Mouse (Mus musculus) heart, embryonic 10.5 days (tissue): Measurements from ENCODE around the gene Flrt1. TPM values are rescaled to one million over a fixed set of nuclear protein-coding genes. Genes with fewer than 3 reads are reported as not detected.
A peak's percentile ranks its signal among the peaks of the same experiment; 100 is the strongest.

ENCODE experiments used
- DNase-seq: peaks from one replicate; pipeline ENCODE4 v3.0.0-alpha.2; 2017; ENCODE audit warnings: low spot score
- H3K27ac ChIP-seq: fragments of 300-500 bp; sonication (generic); 2 replicates; pipeline ENCODE4 v1.5.1; 2016; ENCODE audit warnings: mild to moderate bottlenecking
- H3K27me3 ChIP-seq: fragments of 300-500 bp; sonication (generic); 2 replicates; pipeline ENCODE4 v1.6.1; 2016; ENCODE audit warnings: mild to moderate bottlenecking; ENCODE audit not compliant: poor library complexity, insufficient read depth, severe bottlenecking
- H3K36me3 ChIP-seq: fragments of 300-500 bp; sonication (generic); 2 replicates; pipeline ENCODE4 v1.6.1; 2016; ENCODE audit warnings: mild to moderate bottlenecking, moderate library complexity
- H3K4me1 ChIP-seq: fragments of 300-500 bp; sonication (generic); 2 replicates; pipeline ENCODE4 v1.6.1; 2016; ENCODE audit warnings: mild to moderate bottlenecking
- H3K4me3 ChIP-seq: fragments of 300-500 bp; sonication (generic); 2 replicates; pipeline ENCODE4 v1.5.1; 2016; ENCODE audit warnings: mild to moderate bottlenecking, moderate library complexity
- H3K9me3 ChIP-seq: fragments of 300-500 bp; sonication (generic); 2 replicates; pipeline ENCODE4 v1.6.1; 2016; ENCODE audit warnings: mild to moderate bottlenecking, moderate library complexity
- WGBS: fragments of 180-500 bp; shearing (Covaris S2); methylation state at CpG from one replicate; pipeline ENCODE4 v1.1.7; 2016; 5-methylcytosine and 5-hydroxymethylcytosine counted together
- polyA plus RNA-seq: library from polyadenylated mRNA; unstranded; fragments of >200 nt; fragmentation: Nextera tagmentation; extraction: Ambion mirVana; gene quantifications from 2 replicates; pipeline ENCODE4 v1.2.1, GENCODE M21; 2016

Gene Flrt1
- polyA plus RNA-seq, 1 experiment from 2014 or later: 1.0 TPM

DNA sequence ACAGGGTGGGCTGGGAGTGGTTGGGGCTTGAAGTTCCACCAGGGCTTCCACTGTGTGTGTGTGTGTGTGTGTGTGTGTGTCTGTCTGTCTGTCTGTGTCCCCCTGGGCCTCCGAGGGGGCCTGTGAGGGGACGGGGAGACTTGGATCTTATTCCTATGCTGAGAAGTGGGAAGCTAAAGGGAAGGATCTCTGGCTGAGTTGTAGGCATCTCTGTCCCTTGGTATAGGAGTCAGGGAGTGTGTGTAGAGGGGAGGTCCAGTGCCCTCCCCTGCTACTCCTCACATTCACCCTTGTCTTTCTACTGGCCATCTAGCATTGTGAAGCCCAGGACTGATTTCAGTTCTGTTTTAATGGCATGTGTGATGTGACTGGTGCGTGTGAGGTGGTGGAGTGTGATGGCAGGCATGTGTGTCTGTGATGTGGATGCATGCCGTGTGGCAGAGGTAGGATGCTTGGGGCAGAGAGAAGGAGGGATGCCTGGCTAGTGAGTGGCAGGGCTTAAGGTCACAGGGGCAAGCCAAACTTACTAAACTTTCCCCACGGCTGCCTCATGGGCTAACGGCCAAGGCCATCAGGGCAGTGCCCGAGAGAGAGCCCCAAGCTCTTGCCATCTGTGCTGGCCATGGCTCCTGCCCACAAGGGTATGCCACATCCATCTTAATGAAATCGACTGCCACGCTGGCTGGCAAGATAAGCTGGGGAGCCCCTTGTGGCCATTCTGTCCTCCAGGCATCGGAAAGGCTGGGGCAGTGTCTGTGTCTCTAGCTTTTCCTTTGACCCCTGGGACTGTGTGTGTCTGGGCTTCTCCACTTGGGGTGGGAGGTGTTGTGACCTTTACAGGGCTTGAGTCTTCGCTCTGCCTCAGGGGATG is 36.6 kb downstream of the Flrt1 start:
- peak overlapping the region; percentile 73; the same call in 1 of the 2 replicates for H3K27ac ChIP-seq
- 0 out of 2 replicates have a peak overlapping the region, but pooled peaks have one; percentile 48 for H3K4me3 ChIP-seq
- no peak for DNase-seq
- 56% methylated on average over 11 of the region's 11 CpGs for WGBS
- H3K4me1 ChIP-seq: peaks cover 72% of the 10 kb centered on the region
- H3K27me3 ChIP-seq: peaks cover 72% of the 10 kb centered on the region
- H3K9me3 ChIP-seq: no peaks in the 10 kb centered on the region
- H3K36me3 ChIP-seq: no peaks in the 10 kb centered on the region

- Histone ChIP-seq H3K27me3 (peaks cover 69% of the 10 kb centered on the region), H3K4me3 (no peak overlapping the region), H3K4me1 (peaks cover 66% of the 10 kb centered on the region), H3K36me3 (no peaks in the 10 kb centered on the region), H3K27ac (no peak overlapping the region), H3K9me3 (no peaks in the 10 kb centered on the region)
- no peak for DNase-seq
- WGBS: 9% methylated on average over 14 of the region's 14 CpGs
Measured at GRCm38 (mm10) chr19:7068136-7068535, 37.4 kb downstream of the Flrt1 start.

DNA sequence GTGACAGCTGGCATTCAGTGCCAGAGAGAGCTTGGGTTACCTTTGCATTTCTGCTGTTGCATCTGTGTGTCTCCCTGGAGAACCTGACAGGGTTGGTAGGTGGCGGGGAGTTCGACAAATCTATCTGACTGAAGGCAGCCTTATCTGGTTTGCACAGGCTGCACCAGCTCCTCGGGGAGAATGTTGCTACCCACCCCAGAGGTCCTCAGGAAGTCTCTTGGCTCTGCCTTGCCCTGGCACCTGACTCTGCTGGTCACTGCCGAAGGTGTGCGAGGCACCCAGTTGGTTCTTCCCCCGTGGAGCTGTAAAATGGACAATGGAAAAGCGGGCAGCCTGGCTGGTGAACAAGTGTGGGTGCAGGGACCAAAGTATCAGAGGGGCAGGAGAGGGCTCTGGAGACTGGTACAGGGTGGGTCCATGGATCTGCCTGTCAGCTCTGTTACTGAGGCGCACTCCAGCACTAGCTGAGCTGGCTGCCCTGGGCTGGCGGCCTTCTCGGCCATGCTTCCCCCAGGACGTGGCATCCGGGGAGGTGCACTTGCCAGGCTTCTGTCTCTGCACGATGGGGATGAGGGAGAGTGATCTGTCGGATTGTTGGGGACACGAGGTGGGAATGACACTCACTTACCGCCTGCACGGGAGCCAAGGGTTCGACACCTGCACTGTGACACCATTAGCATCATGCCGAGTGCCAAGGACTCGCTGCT is 38.0 kb downstream of the Flrt1 start:
- Histone ChIP-seq H3K4me1 (peaks cover 60% of the 10 kb centered on the region), H3K9me3 (no peaks in the 10 kb centered on the region), H3K27ac (no peak overlapping the region), H3K4me3 (no peak overlapping the region), H3K27me3 (peaks cover 65% of the 10 kb centered on the region), H3K36me3 (no peaks in the 10 kb centered on the region)
- WGBS: 37% methylated on average over 20 of the region's 20 CpGs
- no peak for DNase-seq

DNA sequence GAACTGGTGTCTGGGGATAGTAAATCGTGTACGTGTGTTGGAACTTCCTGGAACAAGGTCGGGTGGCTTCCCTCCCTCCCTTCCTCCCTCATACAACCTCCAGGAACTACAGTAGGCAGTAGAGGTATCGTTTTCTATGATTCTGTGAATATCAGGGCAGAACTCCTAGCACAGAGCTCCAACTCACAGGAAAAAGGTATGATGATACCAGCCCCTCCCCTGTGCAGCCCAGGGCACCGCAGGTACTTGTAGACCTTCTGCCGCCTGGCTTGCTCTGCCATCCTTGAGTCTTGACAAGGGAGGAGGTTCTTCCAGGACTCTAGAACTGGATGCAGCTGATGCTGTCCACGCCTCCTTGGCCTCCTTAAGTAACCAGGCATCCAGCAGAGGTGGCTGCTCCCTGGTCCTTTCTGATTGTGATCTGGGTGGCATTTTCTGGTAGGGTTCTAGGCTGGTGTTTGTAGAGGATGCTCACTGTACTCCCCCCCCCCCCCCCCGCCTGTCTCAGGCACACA is 38.6 kb downstream of the Flrt1 start:
- Histone ChIP-seq H3K4me3 (no peak overlapping the region), H3K4me1 (peaks cover 54% of the 10 kb centered on the region), H3K27me3 (peaks cover 60% of the 10 kb centered on the region), H3K27ac (peak overlapping the region; percentile 74), H3K36me3 (no peaks in the 10 kb centered on the region), H3K9me3 (no peaks in the 10 kb centered on the region)
- no peak for DNase-seq
- WGBS: 26% methylated on average over 8 of the region's 8 CpGs

DNA sequence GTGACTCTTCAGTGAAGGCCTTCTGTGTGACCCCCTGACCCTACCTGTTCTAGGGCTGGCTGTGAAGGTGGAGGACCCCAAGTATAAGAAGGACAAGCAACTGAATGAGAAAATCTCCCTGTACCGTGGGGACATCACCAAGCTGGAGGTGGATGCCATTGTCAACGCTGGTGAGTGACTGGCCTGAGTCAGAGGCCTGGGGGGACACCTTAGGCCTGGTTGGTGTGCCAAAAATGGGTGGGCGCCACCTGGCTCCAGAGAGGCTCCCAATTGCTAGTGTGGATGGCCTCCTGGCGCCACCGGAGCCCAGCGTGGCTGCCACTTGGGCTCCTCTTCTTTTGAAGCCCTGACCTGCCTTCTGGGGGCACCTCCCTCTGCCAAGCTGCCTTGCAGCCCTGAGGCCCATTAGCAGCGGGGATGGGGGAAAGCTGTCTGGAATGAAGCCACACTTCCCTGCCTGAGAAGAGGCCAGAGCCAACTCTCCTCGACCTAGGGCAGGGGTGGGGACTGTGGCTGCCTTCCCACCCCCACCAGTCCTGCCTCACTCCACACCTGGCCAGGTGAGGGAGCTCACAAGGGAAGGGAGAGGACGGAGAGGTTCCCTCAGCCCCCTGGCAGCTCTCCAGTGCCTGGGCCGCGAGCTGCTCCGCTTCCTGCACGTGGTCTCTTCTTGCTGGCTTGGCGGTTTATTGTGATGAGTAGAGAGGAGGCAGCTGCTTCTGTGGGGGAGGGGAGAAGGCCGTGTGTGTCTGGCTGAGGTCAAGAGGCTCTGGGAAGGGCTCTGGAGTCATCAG is 39.3 kb downstream of the Flrt1 start:
- H3K27ac ChIP-seq: peak overlapping the region; percentile 74
- H3K27me3 ChIP-seq: peaks cover 54% of the 10 kb centered on the region
- no peaks in the 10 kb centered on the region for H3K36me3 ChIP-seq
- DNase-seq: no peak
- 34% methylated on average over 15 of the region's 15 CpGs for WGBS
- no peak overlapping the region for H3K4me3 ChIP-seq
- no peaks in the 10 kb centered on the region for H3K9me3 ChIP-seq
- peaks cover 49% of the 10 kb centered on the region for H3K4me1 ChIP-seq

DNA sequence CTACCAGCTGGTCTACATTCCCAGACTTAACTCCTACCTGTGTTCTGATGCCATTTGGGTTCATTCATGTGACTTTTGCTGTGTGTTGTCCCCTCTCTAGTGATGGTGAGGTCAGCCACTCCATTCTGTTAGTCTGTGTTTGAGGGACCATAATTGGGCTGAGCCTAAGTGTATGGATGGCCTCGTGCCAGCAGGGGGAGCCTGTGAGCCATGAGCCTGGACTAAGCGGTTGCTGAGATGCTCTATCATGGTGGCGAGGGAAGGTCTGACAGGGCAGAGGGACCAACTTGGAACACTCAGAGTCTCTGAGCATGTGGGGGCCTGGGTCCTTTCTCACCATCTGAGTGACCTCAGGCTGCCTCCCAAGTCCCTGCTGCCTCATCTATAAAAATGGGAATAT is 41.0 kb downstream of the Flrt1 start:
- Histone ChIP-seq H3K4me1 (peaks cover 32% of the 10 kb centered on the region), H3K4me3 (no peak overlapping the region), H3K27ac (no peak overlapping the region), H3K9me3 (no peaks in the 10 kb centered on the region), H3K27me3 (peaks cover 50% of the 10 kb centered on the region), H3K36me3 (no peaks in the 10 kb centered on the region)
- 1% methylated on average over 3 of the region's 3 CpGs for WGBS
- DNase-seq: peak; percentile 89

DNA sequence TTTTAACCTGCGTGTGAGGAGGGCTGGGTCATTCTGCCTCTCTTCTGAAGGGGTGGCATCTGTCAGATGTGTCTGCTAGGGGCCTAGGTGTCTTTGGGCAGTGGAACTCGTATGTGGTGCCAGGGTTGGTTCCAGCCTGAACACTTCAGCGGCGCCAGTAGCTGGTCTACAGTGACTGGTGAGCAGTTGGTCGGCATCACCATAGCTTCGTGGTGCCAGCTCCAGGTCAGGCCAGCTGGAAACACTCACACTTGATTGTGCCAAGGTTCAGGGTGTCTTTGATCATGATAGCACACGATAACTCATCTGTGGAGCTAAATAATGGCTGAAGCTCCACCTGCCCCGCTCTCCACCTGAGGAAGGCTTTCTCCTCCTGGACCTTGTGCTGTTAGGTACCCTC is 42.6 kb downstream of the Flrt1 start:
- H3K4me3 ChIP-seq: no peak overlapping the region
- peaks cover 46% of the 10 kb centered on the region for H3K27me3 ChIP-seq
- 89% methylated on average over 8 of the region's 8 CpGs for WGBS
- no peak overlapping the region for H3K27ac ChIP-seq
- no peaks in the 10 kb centered on the region for H3K36me3 ChIP-seq
- no peak for DNase-seq
- H3K9me3 ChIP-seq: no peaks in the 10 kb centered on the region
- peaks cover 29% of the 10 kb centered on the region for H3K4me1 ChIP-seq

- peaks cover 29% of the 10 kb centered on the region for H3K4me1 ChIP-seq
- peaks cover 37% of the 10 kb centered on the region for H3K27me3 ChIP-seq
- H3K4me3 ChIP-seq: no peak overlapping the region
- no peak overlapping the region for H3K27ac ChIP-seq
- no peak for DNase-seq
- 85% methylated on average over 5 of the region's 5 CpGs for WGBS
- H3K36me3 ChIP-seq: no peaks in the 10 kb centered on the region
- H3K9me3 ChIP-seq: no peaks in the 10 kb centered on the region
Measured at GRCm38 (mm10) chr19:7062110-7062509, 43.4 kb downstream of the Flrt1 start.

- Histone ChIP-seq H3K27me3 (peaks cover 21% of the 10 kb centered on the region; the same call in 1 of the 2 replicates), H3K4me1 (peaks cover 33% of the 10 kb centered on the region), H3K9me3 (no peaks in the 10 kb centered on the region), H3K36me3 (no peaks in the 10 kb centered on the region), H3K4me3 (peak overlapping the region; percentile 87), H3K27ac (peak overlapping the region; percentile 88; the same call in 1 of the 2 replicates)
- 38% methylated on average over 6 of the region's 6 CpGs for WGBS
- DNase-seq: no peak
Measured at GRCm38 (mm10) chr19:7058541-7058940, 47.0 kb downstream of the Flrt1 start.

GRCm38 (mm10) chr19:7057722-7058207 is 47.8 kb downstream of the Flrt1 start:
- Histone ChIP-seq H3K36me3 (no peaks in the 10 kb centered on the region), H3K27ac (peak overlapping the region; percentile 88), H3K4me3 (peak overlapping the region; percentile 87), H3K4me1 (peaks cover 33% of the 10 kb centered on the region), H3K27me3 (peaks cover 21% of the 10 kb centered on the region; the same call in 1 of the 2 replicates), H3K9me3 (no peaks in the 10 kb centered on the region)
- WGBS: 0% methylated on average over 15 of the region's 15 CpGs
- peak; percentile 96 for DNase-seq

GRCm38 (mm10) chr19:7057126-7057721 is 48.3 kb downstream of the Flrt1 start:
- Histone ChIP-seq H3K4me3 (peak overlapping the region; percentile 87), H3K36me3 (no peaks in the 10 kb centered on the region), H3K27ac (peak overlapping the region; percentile 88), H3K4me1 (peaks cover 33% of the 10 kb centered on the region), H3K27me3 (peaks cover 21% of the 10 kb centered on the region; the same call in 1 of the 2 replicates), H3K9me3 (no peaks in the 10 kb centered on the region)
- 3% methylated on average over 16 of the region's 16 CpGs for WGBS
- no peak for DNase-seq
